Mouse (Mus musculus): ENCODE data around the gene Mta2. TPM values are rescaled to one million over a fixed set of nuclear protein-coding genes. Genes with fewer than 3 reads are reported as not detected.

The Mta2 gene
- polyA plus RNA-seq, 1 experiment = 85.0 TPM

GRCm38 (mm10) chr19:8993625-8993912 lies 51.9 kb downstream of the Mta2 start:
- TF ChIP-seq GATA1 (IDR thresholded peaks at IDR 0.05; ENCODE audit: low read length) = no peak

- no peak for TF ChIP-seq GATA1 (IDR thresholded peaks at IDR 0.05; ENCODE audit: low read length)
Observed at GRCm38 (mm10) chr19:8994813-8995607, 53.3 kb downstream of the Mta2 start.

GRCm38 (mm10) chr19:8996601-8997000 lies 54.9 kb downstream of the Mta2 start:
- TF ChIP-seq GATA1 (IDR thresholded peaks at IDR 0.05; ENCODE audit: low read length) = no peak

- no peak for TF ChIP-seq GATA1 (IDR thresholded peaks at IDR 0.05; ENCODE audit: low read length)
Observed at GRCm38 (mm10) chr19:8997546-8997945, 55.9 kb downstream of the Mta2 start.

GRCm38 (mm10) chr19:8998546-8998945 lies 56.9 kb downstream of the Mta2 start:
- TF ChIP-seq GATA1 (IDR thresholded peaks at IDR 0.05; ENCODE audit: low read length) = no peak

GRCm38 (mm10) chr19:8999223-8999622 lies 57.5 kb downstream of the Mta2 start:
- no peak for TF ChIP-seq GATA1 (IDR thresholded peaks at IDR 0.05; ENCODE audit: low read length)

Other genes with a start within 250 kb of the Mta2 start
- 180 and 242 TPM in 2 replicates for gene Slc3a2, start 218.5 kb upstream of the Mta2 start, polyA plus RNA-seq (2012)
- gene Wdr74, start 206.0 kb upstream of the Mta2 start, polyA plus RNA-seq (2012) = 45.8 and 52.0 TPM in 2 replicates
- 1.8 and 2.1 TPM in 2 replicates for gene 1700092M07Rik, start 201.2 kb upstream of the Mta2 start, polyA plus RNA-seq (2012)
- 13.4 and 17.1 TPM in 2 replicates for gene Stx5a, start 200.5 kb upstream of the Mta2 start, polyA plus RNA-seq (2012)
- gene Nxf1, start 184.8 kb upstream of the Mta2 start, polyA plus RNA-seq (2012) = 23.2 and 29.3 TPM in 2 replicates
- 3.6 and 4.5 TPM in 2 replicates for gene Tmem223, start 170.9 kb upstream of the Mta2 start, polyA plus RNA-seq (2012)
- 50.4 and 51.8 TPM in 2 replicates for gene Tmem179b, start 167.4 kb upstream of the Mta2 start, polyA plus RNA-seq (2012)
- gene Taf6l, start 155.5 kb upstream of the Mta2 start, polyA plus RNA-seq (2012) = 42.9 and 51.9 TPM in 2 replicates
- gene Polr2g, start 143.3 kb upstream of the Mta2 start, polyA plus RNA-seq (2012) = 8.1 and 8.9 TPM in 2 replicates
- 1.4 and 1.9 TPM in 2 replicates for gene Zbtb3, start 139.3 kb upstream of the Mta2 start, polyA plus RNA-seq (2012)
- 2.1 and 3.1 TPM in 2 replicates for gene Ttc9c, start 122.5 kb upstream of the Mta2 start, polyA plus RNA-seq (2012)
- gene Hnrnpul2, start 121.9 kb upstream of the Mta2 start, polyA plus RNA-seq (2012) = 100 and 147 TPM in 2 replicates
- 110 and 157 TPM in 2 replicates for gene AC129217.1, start 112.1 kb upstream of the Mta2 start, polyA plus RNA-seq (2012)
- 9.4 and 10.6 TPM in 2 replicates for gene Bscl2, start 104.4 kb upstream of the Mta2 start, polyA plus RNA-seq (2012)
- gene Gng3, start 102.7 kb upstream of the Mta2 start, polyA plus RNA-seq (2012) = not detected in 2 replicates
- not detected in 2 replicates for gene Lrrn4cl, start 91.1 kb upstream of the Mta2 start, polyA plus RNA-seq (2012)
- 262 and 324 TPM in 2 replicates for gene Ubxn1, start 70.4 kb upstream of the Mta2 start, polyA plus RNA-seq (2012)
- gene Uqcc3, start 61.0 kb upstream of the Mta2 start, polyA plus RNA-seq (2012) = 63.4 and 71.1 TPM in 2 replicates
- 0.46 and 0.48 TPM in 2 replicates for gene Lbhd1, start 58.1 kb upstream of the Mta2 start, polyA plus RNA-seq (2012)
- gene Gm49403, start 57.9 kb upstream of the Mta2 start, polyA plus RNA-seq (2012) = not detected in 2 replicates
- gene 1810009A15Rik, start 53.0 kb upstream of the Mta2 start, polyA plus RNA-seq (2012) = 63.6 and 93.2 TPM in 2 replicates
- 12.7 and 33.2 TPM in 2 replicates for gene Gm49416, start 52.9 kb upstream of the Mta2 start, polyA plus RNA-seq (2012)
- 50.3 and 53.9 TPM in 2 replicates for gene Ints5, start 48.9 kb upstream of the Mta2 start, polyA plus RNA-seq (2012)
- gene Ganab, start 43.8 kb upstream of the Mta2 start, polyA plus RNA-seq (2012) = 45.9 and 48.4 TPM in 2 replicates
- 110 and 120 TPM in 2 replicates for gene B3gat3, start 21.5 kb upstream of the Mta2 start, polyA plus RNA-seq (2012)
- 29.4 and 38.6 TPM in 2 replicates for gene Rom1, start 12.5 kb upstream of the Mta2 start, polyA plus RNA-seq (2012)
- gene Eml3, start 12.3 kb upstream of the Mta2 start, polyA plus RNA-seq (2012) = 100 and 115 TPM in 2 replicates
- gene Tut1, start 12.0 kb downstream of the Mta2 start, polyA plus RNA-seq (2012) = 53.5 and 54.6 TPM in 2 replicates
- 60.0 and 221 TPM in 2 replicates for gene Eef1g, start 25.2 kb downstream of the Mta2 start, polyA plus RNA-seq (2012)
- 0.31 and 1.3 TPM in 2 replicates for gene Ahnak, start 47.4 kb downstream of the Mta2 start, polyA plus RNA-seq (2012)
- not detected in 2 replicates for gene Scgb1a1, start 146.1 kb downstream of the Mta2 start, polyA plus RNA-seq (2012)
- 63.9 and 66.8 TPM in 2 replicates for gene Asrgl1, start 193.8 kb downstream of the Mta2 start, polyA plus RNA-seq (2012)